Mouse (Mus musculus) mouse embryonic stem cell (cell line): ENCODE data around the gene Bub3.

Experiments
- in situ Hi-C, 2 experiments: fragments of 300-500 bp; cut with MboI; formaldehyde crosslinking; loops; 1 replicate in 1 of 2; 3 replicates in 1 of 2; pipeline ENCODE4 v1.14.3; 2019 to 2020; ENCODE audit warnings: low sequenced_read_pairs in 2 of 2, low pct_unique_long_range_greater_than_20kb in 1 of 2, mixed read lengths in 1 of 2; ENCODE audit not compliant: unreplicated experiment in 1 of 2

Gene Bub3

GRCm38 (mm10) chr7:131559986-131560696 is at the start of gene Bub3:
TSS of gene Bub3 (plus strand) at chr7:131560222.
- in situ Hi-C loops, result loop anchor here in 1 of 2 experiments (10.0 kb wide), 1 partner anchor 1045 kb away; no protein-coding TSS in a partner anchor

DNA sequence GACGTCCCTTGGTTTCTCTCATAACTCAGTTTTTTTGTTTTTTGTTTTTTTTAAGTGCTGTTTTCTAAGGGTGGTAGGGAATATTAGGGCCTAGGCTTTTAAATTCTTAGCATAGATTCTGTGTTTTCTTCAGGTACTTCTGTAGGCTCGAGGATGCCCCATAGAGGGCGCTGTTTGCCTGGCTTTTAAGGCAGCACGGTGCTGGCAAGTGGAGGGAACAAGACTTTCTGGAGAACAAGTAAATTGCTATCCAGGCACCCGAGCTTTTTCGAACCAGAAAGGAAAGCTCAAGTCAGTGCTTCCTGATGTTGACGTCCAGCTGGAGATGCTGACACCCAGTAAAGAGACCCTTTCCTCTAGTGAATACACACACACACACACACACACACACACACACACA is 20.0 kb upstream of the Bub3 start:
- in situ Hi-C loops, result loop anchor here in 1 of 2 experiments (10.0 kb wide), 1 partner anchor 345 kb away; no protein-coding TSS in a partner anchor

- in situ Hi-C loops, result no loop called here
These were observed 18.6 kb upstream of the Bub3 start for GRCm38 (mm10) chr7:131541184-131542114.

DNA sequence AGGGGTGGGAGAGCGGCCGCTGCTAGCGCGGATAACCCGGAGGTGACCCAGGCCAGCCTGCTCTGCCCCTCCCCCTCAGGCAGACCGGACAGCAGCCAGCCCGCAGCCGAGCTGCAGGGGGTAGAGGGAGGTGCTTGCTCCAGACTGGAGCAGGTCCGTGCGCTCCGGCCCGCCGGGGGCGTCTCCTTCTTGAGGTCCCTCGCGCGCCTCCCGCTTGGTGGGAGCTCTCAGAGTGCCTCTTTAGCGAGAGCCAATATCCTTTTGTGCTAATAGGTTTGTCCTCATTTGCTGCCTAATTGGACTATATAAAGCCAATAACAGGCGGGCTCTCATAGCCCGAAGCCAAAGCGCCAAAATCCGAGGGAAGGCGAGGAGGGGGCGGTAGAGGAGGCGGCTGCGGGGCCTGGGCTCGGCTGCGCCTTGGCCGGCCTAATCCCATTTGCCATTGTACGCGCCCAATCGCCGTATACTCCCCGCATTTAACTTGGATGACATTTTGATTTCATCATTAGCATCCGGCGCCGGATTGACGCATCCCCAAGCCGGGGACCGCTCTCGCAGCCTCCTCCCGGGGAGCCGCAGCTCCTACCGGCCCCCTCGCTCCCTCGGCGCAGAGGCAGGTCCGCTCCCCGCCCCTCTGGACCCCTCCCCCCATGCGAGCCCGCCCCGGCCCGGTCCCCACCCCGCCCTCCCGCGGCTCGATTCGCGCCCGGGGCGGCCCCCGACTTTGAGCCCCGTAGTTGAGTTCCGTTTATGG is 17.7 kb upstream of the Bub3 start, which contains the start of gene Hmx3:
Hmx3 (plus strand) TSS at position 753 of the 757 bp plus-strand sequence.
- in situ Hi-C loops, result no loop called here

GRCm38 (mm10) chr7:131542872-131543622 is 17.0 kb upstream of the Bub3 start:
- in situ Hi-C loops, result no loop called here

GRCm38 (mm10) chr7:131543623-131544481 is 16.2 kb upstream of the Bub3 start:
- in situ Hi-C loops, result no loop called here

DNA sequence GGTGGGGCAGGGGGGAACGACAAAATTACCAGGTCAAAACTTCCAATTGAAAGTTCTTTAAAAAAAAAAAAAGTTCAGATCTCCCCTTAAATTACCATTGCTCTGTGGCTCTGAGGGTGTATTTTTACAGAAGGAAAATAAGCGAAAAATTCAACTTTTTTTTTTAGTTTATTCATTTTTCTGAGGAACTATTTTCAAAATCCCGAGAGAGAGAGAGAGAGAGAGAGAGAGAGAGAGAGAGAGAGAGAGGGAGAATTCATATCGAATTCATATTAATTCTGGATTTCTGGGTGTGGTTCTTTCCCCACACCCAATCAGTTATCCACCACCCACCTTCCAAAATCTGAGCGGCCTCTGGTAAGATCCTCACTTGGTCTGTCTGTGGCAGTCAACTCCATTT is 15.2 kb upstream of the Bub3 start:
- in situ Hi-C loops, result no loop called here

GRCm38 (mm10) chr7:131545701-131546385 is 14.2 kb upstream of the Bub3 start:
- in situ Hi-C loops, result no loop called here

DNA sequence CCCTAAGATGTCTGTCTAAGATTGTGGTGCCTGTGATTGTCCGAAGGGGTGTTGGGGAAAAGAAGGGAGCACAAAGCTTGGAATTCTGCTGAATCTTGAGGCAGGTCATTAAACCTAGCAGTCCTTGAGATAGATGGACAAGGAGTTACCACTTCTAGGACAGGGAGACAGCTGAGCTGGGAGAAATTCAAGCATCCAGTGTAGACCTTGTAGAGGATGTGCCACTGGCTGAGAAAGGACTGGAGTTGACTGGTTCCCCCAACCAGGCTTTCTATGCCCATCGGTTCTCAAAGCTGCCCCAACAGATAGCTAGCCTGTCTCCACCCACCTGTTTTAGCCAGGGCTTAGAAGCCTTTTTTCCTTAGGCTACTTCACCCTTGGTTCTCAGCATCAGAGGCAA is 13.6 kb upstream of the Bub3 start:
- in situ Hi-C loops, result no loop called here

DNA sequence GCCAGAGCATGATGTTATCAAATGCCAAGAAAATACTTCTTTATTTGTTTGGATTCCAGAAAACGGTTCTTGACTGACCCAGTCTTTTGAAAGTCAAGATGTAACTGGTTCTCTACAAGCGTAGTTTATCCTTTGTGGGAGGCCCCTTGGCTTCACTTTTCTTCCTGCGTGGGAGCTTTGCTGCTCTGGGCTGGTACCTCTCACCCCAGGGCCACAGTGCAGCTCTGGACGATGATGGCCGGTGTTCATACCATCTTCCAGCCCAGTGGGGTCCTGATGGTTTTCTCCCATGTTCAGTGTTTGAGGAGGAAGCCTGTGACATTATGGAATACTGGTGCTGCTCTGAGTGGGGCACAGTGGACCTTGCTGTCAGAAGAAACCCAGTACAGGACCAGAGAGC is 12.5 kb upstream of the Bub3 start:
- in situ Hi-C loops, result no loop called here

DNA sequence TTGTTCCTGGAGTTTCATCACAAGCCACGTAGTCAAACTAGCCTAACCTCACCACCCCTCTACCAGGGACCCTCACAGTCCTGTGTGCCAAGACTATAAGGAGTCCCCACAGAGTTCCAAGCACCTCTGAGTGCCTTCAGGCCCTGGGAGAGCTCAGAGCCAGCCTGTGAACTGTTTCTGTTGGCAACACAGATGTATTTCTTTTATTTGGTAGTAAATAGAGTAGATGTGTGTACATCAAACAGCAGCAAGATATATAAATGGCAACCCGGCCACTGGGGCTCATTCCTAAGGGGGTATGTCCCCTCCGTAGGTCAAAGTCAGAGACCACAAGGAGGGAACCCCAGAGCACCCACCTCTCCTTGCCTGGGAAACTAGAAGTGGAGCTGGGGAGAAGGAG is 11.5 kb upstream of the Bub3 start, which contains the start of gene Hmx2:
Hmx2 (plus strand) TSS at position 301 of the 400 bp plus-strand sequence.
- in situ Hi-C loops, result no loop called here

- in situ Hi-C loops, result loop anchor here in 1 of 2 experiments (10.0 kb wide), 1 partner anchor 1053 kb away; no protein-coding TSS in a partner anchor
These were observed 8.6 kb upstream of the Bub3 start for GRCm38 (mm10) chr7:131551471-131551870.

DNA sequence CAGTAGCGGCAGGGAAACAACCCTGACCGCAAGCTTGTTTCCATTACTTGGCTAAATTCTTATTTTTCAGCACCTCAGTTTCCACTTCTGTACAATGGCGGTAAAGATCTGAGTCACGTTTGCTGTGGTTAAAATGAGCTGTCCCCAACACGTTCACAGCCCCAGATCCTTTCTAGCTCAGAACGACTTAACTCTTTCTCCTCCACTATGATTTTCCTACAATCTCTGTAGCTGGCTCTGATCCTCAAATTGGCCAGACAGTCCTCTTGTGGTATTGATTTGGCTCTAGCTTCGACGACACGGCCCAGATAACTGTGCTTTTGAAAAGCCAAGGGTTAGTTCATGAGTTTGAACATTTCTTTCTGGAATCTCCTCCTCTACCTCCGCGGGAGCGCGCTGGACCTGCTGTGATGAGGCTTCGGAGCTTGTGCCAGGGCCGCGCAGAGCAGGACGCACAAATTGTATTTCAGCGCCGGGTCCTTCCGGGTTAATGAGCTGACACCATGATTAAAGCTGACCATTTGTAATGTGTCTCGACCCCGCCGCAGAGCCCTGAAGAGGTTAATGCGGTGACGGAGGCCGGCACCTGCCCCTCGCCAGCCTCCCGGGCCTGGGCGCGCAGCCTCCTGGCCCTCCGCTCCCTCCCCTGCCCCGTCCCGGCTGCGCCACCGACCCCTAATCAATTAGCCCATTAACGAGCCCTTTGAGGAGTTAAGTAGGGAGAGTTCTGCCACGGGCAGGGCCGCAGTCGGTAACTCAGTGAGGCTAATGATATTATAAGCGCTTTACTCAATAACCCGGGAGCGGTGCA is 7.9 kb upstream of the Bub3 start:
- in situ Hi-C loops, result loop anchor here in 1 of 2 experiments (10.0 kb wide), 1 partner anchor 1053 kb away; no protein-coding TSS in a partner anchor

- in situ Hi-C loops, result loop anchor here in 1 of 2 experiments (10.0 kb wide), 1 partner anchor 1052 kb away; no protein-coding TSS in a partner anchor
These were observed 7.2 kb upstream of the Bub3 start for GRCm38 (mm10) chr7:131552781-131553180.

DNA sequence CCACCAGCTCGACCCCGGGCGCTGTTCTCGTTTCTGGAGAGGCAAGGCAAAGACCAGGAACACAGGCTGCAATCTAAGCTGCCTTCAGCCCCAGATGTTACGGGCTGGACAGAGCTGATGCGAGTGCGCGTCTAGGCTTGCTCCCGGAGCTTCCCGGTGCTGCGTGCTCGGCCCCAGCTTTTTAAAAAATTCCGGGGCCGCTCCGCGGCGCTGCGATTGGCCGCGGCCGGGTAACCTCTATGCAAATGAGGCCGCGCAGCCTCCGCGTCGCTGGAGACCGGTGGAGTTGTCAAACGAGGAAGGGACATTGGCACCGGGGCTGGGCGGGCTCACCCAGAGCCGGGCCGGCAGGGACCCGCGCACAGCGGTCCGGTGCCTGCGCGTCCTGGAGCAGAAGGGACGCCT is 6.2 kb upstream of the Bub3 start:
- in situ Hi-C loops, result loop anchor here in 1 of 2 experiments (10.0 kb wide), 1 partner anchor 1051 kb away; no protein-coding TSS in a partner anchor
